Mouse (Mus musculus) C2C12 (cell line): ENCODE measurements around the gene 1700122O11Rik. TPM values are rescaled to one million over a fixed set of nuclear protein-coding genes. Genes with fewer than 3 reads are reported as not detected.

Experiments
- H3K27me3 ChIP-seq: one replicate; pipeline ENCODE4 v1.6.1; 2011; ENCODE audit not compliant: control insufficient read depth, insufficient read depth, insufficient read length
- H3K36me3 ChIP-seq: one replicate; pipeline ENCODE4 v1.6.1; 2011; ENCODE audit not compliant: control insufficient read depth, insufficient read depth
- H3K4me3 ChIP-seq: one replicate; pipeline ENCODE4 v1.5.1; 2011; ENCODE audit warnings: mild to moderate bottlenecking, control low read depth; ENCODE audit not compliant: poor library complexity, insufficient read depth, severe bottlenecking
- H3K79me2 ChIP-seq: one replicate; pipeline ENCODE4 v1.6.1; 2011; ENCODE audit not compliant: control insufficient read depth, insufficient read depth
- H3K79me3 ChIP-seq: one replicate; pipeline ENCODE4 v1.6.1; 2011; ENCODE audit warnings: low read depth, control low read depth
- H3ac ChIP-seq: one replicate; pipeline ENCODE3; 2011; ENCODE audit warnings: low read depth; ENCODE audit not compliant: control insufficient read depth, insufficient read length
- CEBPB ChIP-seq: IDR thresholded peaks from one replicate; pipeline ENCODE4 v1.6.1; 2011; ENCODE audit warnings: low read depth, mild to moderate bottlenecking, control low read depth, moderate library complexity
- CTCF ChIP-seq: IDR thresholded peaks from one replicate; pipeline ENCODE4 v1.5.1; 2011; ENCODE audit not compliant: control insufficient read depth, insufficient read depth, insufficient read length
- FOSL1 ChIP-seq: IDR thresholded peaks from one replicate; pipeline ENCODE4 v1.8.0; 2011; ENCODE audit warnings: mild to moderate bottlenecking, low read length; ENCODE audit not compliant: poor library complexity, insufficient read depth, severe bottlenecking
- MAX ChIP-seq: IDR thresholded peaks from one replicate; pipeline ENCODE4 v1.6.1; 2011; ENCODE audit warnings: mild to moderate bottlenecking, control low read depth
- MYOD1 ChIP-seq: IDR thresholded peaks from one replicate; pipeline ENCODE4 v1.6.1; 2011; ENCODE audit warnings: low read depth; ENCODE audit not compliant: control insufficient read depth, insufficient read length
- MYOG ChIP-seq: IDR thresholded peaks from one replicate; pipeline ENCODE4 v1.6.1; 2011; ENCODE audit not compliant: control insufficient read depth, insufficient read length; ENCODE audit errors: extremely low read depth
- USF1 ChIP-seq: IDR thresholded peaks from one replicate; pipeline ENCODE4 v1.6.1; 2011; ENCODE audit warnings: low read depth, mild to moderate bottlenecking, control low read depth, moderate library complexity
- polyA plus RNA-seq: library from polyadenylated mRNA; unstranded; fragments of >200 nt; fragmentation: generic; extraction: Trizol; gene quantifications from one replicate; pipeline ENCODE4 v1.2.1, GENCODE M21; 2012; ENCODE audit warnings: missing spikeins

1700122O11Rik gene
- polyA plus RNA-seq, 1 experiment: not detected

- Histone ChIP-seq H3K36me3 (no peaks in the 10 kb centered on the region), H3K4me3 (no peak overlapping the region), H3K27me3 (peaks cover 23% of the 10 kb centered on the region), H3ac (no peak overlapping the region), H3K79me2 (no peaks in the 10 kb centered on the region), H3K79me3 (no peaks in the 10 kb centered on the region)
- TF ChIP-seq MYOG: no peak
- no peak for TF ChIP-seq USF1
- no peak for TF ChIP-seq CEBPB
- TF ChIP-seq CTCF: no peak
- no peak for TF ChIP-seq MYOD1
- TF ChIP-seq FOSL1: no peak
- no peak for TF ChIP-seq MAX
These were observed 7.5 kb upstream of the 1700122O11Rik start for GRCm38 (mm10) chr17:48045631-48046030.

GRCm38 (mm10) chr17:48043154-48043880 is 5.2 kb upstream of the 1700122O11Rik start:
- Histone ChIP-seq H3K27me3 (peaks cover 8% of the 10 kb centered on the region), H3K36me3 (no peaks in the 10 kb centered on the region), H3K79me3 (no peaks in the 10 kb centered on the region), H3K4me3 (no peak overlapping the region), H3K79me2 (no peaks in the 10 kb centered on the region), H3ac (no peak overlapping the region)
- TF ChIP-seq MYOD1: no peak
- TF ChIP-seq CTCF: no peak
- no peak for TF ChIP-seq USF1
- no peak for TF ChIP-seq MAX
- no peak for TF ChIP-seq FOSL1
- TF ChIP-seq MYOG: no peak
- no peak for TF ChIP-seq CEBPB

- H3K4me3 ChIP-seq: no peak overlapping the region
- no peak for TF ChIP-seq USF1
- no peak for TF ChIP-seq MYOG
- no peak for TF ChIP-seq CTCF
- no peak for TF ChIP-seq MYOD1
- no peak for TF ChIP-seq FOSL1
- no peak for TF ChIP-seq CEBPB
- no peak for TF ChIP-seq MAX
These were observed 3.5 kb upstream of the 1700122O11Rik start for GRCm38 (mm10) chr17:48041351-48042287.

GRCm38 (mm10) chr17:48039232-48039866 is 1.3 kb upstream of the 1700122O11Rik start:
- no peaks in the 10 kb centered on the region for H3K79me2 ChIP-seq
- no peak for TF ChIP-seq FOSL1
- TF ChIP-seq MYOD1: no peak
- TF ChIP-seq CEBPB: no peak
- TF ChIP-seq MYOG: no peak
- no peak for TF ChIP-seq CTCF
- no peak for TF ChIP-seq USF1
- H3ac ChIP-seq: no peak overlapping the region
- no peaks in the 10 kb centered on the region for H3K79me3 ChIP-seq
- H3K4me3 ChIP-seq: no peak overlapping the region
- H3K27me3 ChIP-seq: no peaks in the 10 kb centered on the region
- H3K36me3 ChIP-seq: no peaks in the 10 kb centered on the region

More at GRCm38 (mm10) chr17:48041351-48042287, 3.5 kb upstream of the 1700122O11Rik start:
- Histone ChIP-seq H3K79me3 (no peaks in the 10 kb centered on the region), H3K27me3 (no peaks in the 10 kb centered on the region), H3K79me2 (no peaks in the 10 kb centered on the region), H3K36me3 (no peaks in the 10 kb centered on the region), H3ac (no peak overlapping the region)

- Histone ChIP-seq H3K27me3 (no peaks in the 10 kb centered on the region), H3ac (no peak overlapping the region), H3K36me3 (no peaks in the 10 kb centered on the region), H3K4me3 (no peak overlapping the region), H3K79me2 (no peaks in the 10 kb centered on the region), H3K79me3 (no peaks in the 10 kb centered on the region)
- TF ChIP-seq MYOD1: no peak
- TF ChIP-seq CEBPB: no peak
- TF ChIP-seq USF1: no peak
These were observed 1.2 kb downstream of the 1700122O11Rik start for GRCm38 (mm10) chr17:48036921-48037320.
